Mouse (Mus musculus) kidney, postnatal 0 days (tissue): Measurements from ENCODE around the gene Afm. TPM values are rescaled to one million over a fixed set of nuclear protein-coding genes. Genes with fewer than 3 reads are reported as not detected.

Experiments
- ATAC-seq: fragments of 200-750 bp; cut with Nextera tagmentation; replicated peaks from 2 replicates; pipeline ENCODE4 v1.8.0; 2017; ENCODE audit warnings: low read depth, moderate number of reproducible peaks, moderate TSS enrichment, moderate library complexity; ENCODE audit not compliant: low FRiP score
- DNase-seq: peaks from one replicate; pipeline ENCODE4 v3.0.0-alpha.2; 2016; ENCODE audit warnings: low spot score
- H3K27ac ChIP-seq: fragments of 300-500 bp; sonication (generic); 2 replicates; pipeline ENCODE4 v1.5.1; 2014; ENCODE audit warnings: mild to moderate bottlenecking
- H3K27me3 ChIP-seq: fragments of 300-500 bp; sonication (generic); 2 replicates; pipeline ENCODE4 v1.6.1; 2014; ENCODE audit warnings: low read length, mixed read lengths; ENCODE audit not compliant: insufficient read depth
- H3K36me3 ChIP-seq: fragments of 300-500 bp; sonication (generic); 2 replicates; pipeline ENCODE4 v1.6.1; 2014; ENCODE audit warnings: low read length, mixed read lengths; ENCODE audit not compliant: insufficient read depth
- H3K4me1 ChIP-seq: fragments of 300-500 bp; sonication (generic); replicated peaks from 2 replicates; pipeline ENCODE4 v1.6.1; 2014; ENCODE audit warnings: antibody characterized with exemption, low read length, mixed read lengths; ENCODE audit not compliant: insufficient read depth
- H3K4me2 ChIP-seq: fragments of 300-500 bp; sonication (generic); 2 replicates; pipeline ENCODE4 v1.6.1; 2014; ENCODE audit warnings: mild to moderate bottlenecking, low read length, moderate library complexity, mixed read lengths
- H3K4me3 ChIP-seq: fragments of 300-500 bp; sonication (generic); replicated peaks from 2 replicates; pipeline ENCODE4 v1.5.1; 2014; ENCODE audit warnings: low read depth, low read length
- H3K9ac ChIP-seq: fragments of 300-500 bp; sonication (generic); 2 replicates; pipeline ENCODE4 v1.6.1; 2014; ENCODE audit warnings: low read depth, low read length
- H3K9me3 ChIP-seq: fragments of 300-500 bp; sonication (generic); replicated peaks from 2 replicates; pipeline ENCODE4 v1.6.1; 2016; ENCODE audit warnings: low read length, inconsistent platforms, mixed read lengths
- CTCF ChIP-seq: IDR thresholded peaks from 2 replicates; pipeline ENCODE4 v1.5.1; 2016; ENCODE audit warnings: antibody characterized with exemption, low read depth, mild to moderate bottlenecking, moderate library complexity
- WGBS: fragments of 180-500 bp; shearing (Covaris S2); extraction: QIAGEN DNeasy Blood & Tissue Kit; methylation state at CpG from one replicate; pipeline ENCODE4 v1.1.7; 2014; 5-methylcytosine and 5-hydroxymethylcytosine counted together
- polyA plus RNA-seq: library from polyadenylated mRNA; unstranded; fragments of >200 nt; fragmentation: Nextera tagmentation; extraction: Ambion mirVana; gene quantifications from 2 replicates; pipeline ENCODE4 v1.2.1, GENCODE M21; 2015

Afm gene
- polyA plus RNA-seq, 1 experiment from 2014 or later: 22.8 TPM

DNA sequence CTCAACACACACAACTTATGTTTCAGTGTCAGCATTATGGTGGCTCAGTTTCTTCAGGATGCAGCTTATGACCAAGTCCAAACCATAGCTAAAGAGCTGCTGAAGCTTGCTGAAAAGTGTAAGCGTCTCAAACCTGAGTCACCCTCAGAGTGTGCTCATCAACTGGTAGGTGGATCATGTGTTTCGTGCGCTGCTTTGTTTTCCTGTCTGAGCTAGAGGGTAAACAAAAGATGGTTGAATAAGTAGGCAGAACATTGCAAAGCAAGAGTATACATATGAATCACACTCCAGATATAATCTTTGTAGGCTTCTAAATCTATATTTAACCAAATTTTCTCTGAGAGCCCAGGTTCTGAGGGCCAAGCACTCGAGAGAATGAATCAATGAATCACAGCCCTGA lies 45.4 kb downstream of the Afm start:
- no peak for TF ChIP-seq CTCF
- H3K27me3 ChIP-seq: no peaks in the 10 kb centered on the region
- H3K4me1 ChIP-seq: 0 out of 2 replicates have a peak, but pooled peaks cover 3% of the 10 kb centered on the region
- no peaks in the 10 kb centered on the region for H3K36me3 ChIP-seq
- 86% methylated on average over 4 of the region's 4 CpGs for WGBS
- no peak overlapping the region for H3K27ac ChIP-seq
- H3K4me3 ChIP-seq: no peak overlapping the region
- DNase-seq (no peak), ATAC-seq (no peak)
- no peak overlapping the region for H3K4me2 ChIP-seq
- no peak overlapping the region for H3K9ac ChIP-seq
- no peaks in the 10 kb centered on the region for H3K9me3 ChIP-seq

DNA sequence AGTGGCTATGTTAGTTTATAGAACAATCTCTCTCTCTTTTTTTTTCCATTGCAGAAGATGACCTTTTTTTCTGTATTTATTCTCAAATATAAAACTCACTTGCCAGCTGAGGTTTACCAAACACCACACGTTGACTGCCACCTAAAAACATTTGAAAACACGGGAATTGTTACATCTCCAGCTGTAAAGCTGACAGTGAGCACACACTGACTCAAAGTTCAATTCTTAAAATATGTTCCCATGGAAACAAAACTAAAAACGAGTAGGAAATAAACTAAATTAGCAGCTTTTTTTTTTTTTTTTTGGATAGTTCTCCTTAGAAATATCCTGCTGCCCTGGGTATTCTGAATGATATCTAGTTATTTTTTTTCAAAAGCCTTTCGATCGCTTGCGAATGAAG lies 46.5 kb downstream of the Afm start:
- DNase-seq: no peak
- 80% methylated on average over 6 of the region's 6 CpGs for WGBS

DNA sequence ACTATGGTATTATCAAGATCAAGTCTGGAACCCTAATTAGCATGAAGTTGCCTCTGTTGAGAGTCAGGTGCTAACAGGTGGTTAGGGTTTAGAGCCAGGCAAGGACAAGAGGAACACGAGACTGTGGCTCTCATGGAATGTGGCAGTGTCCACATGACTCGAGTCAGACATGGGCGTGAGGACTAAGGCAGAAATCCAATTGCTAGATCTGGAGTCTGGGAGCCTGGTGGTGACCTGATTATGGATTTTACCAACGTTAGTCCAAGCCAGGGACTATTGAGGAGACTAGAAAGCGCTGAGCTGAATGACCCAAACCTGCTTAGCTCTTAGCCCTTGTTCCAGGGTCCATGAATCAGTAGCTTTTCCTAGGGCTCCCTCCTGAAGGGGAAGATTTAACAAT lies 49.1 kb downstream of the Afm start:
- no peak overlapping the region for H3K27ac ChIP-seq
- TF ChIP-seq CTCF: no peak
- ATAC-seq: no peak; the same call in 1 of the 2 replicates

More for the DNA sequence above, 46.5 kb downstream of the Afm start:
- H3K9ac ChIP-seq: no peak overlapping the region
- no peak for TF ChIP-seq CTCF
- H3K9me3 ChIP-seq: no peaks in the 10 kb centered on the region
- no peaks in the 10 kb centered on the region for H3K27me3 ChIP-seq
- no peak overlapping the region for H3K4me3 ChIP-seq
- H3K4me1 ChIP-seq: 0 out of 2 replicates have a peak, but pooled peaks cover 3% of the 10 kb centered on the region
- H3K27ac ChIP-seq: no peak overlapping the region
- no peak for ATAC-seq
- H3K36me3 ChIP-seq: no peaks in the 10 kb centered on the region
- no peak overlapping the region for H3K4me2 ChIP-seq

DNA sequence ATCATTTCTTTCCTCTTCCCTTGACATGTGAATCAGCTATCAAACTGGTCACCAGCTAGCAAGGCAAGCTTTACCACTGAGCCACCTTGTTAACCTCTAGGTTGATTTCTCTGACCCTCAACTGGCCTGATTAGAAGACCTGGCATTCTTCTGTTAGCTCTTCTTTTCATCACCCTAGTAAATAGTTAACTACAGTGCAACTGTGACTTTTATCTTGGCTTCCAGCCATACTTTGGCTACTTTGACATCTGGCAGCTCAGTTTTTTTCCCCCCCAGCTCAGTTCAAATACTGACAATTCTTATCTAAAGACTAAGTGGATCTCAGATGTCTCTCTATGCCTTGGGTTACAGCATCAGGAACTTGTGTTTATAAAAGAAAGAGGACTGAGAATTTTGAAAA lies 49.6 kb downstream of the Afm start:
- Histone ChIP-seq H3K27me3 (no peaks in the 10 kb centered on the region), H3K27ac (no peak overlapping the region), H3K4me1 (0 out of 2 replicates have a peak, but pooled peaks cover 3% of the 10 kb centered on the region), H3K36me3 (no peaks in the 10 kb centered on the region), H3K4me3 (no peak overlapping the region), H3K9me3 (no peaks in the 10 kb centered on the region), H3K9ac (no peak overlapping the region), H3K4me2 (no peak overlapping the region)
- DNase-seq (peak; percentile 22), ATAC-seq (no peak)
- no peak for TF ChIP-seq CTCF

More for the DNA sequence above, 49.1 kb downstream of the Afm start:
- Histone ChIP-seq H3K4me2 (no peak overlapping the region), H3K9me3 (no peaks in the 10 kb centered on the region), H3K36me3 (no peaks in the 10 kb centered on the region), H3K4me1 (0 out of 2 replicates have a peak, but pooled peaks cover 3% of the 10 kb centered on the region), H3K4me3 (no peak overlapping the region), H3K27me3 (no peaks in the 10 kb centered on the region), H3K9ac (no peak overlapping the region)
- DNase-seq: no peak
- WGBS: 66% methylated on average over 5 of the region's 5 CpGs

DNA sequence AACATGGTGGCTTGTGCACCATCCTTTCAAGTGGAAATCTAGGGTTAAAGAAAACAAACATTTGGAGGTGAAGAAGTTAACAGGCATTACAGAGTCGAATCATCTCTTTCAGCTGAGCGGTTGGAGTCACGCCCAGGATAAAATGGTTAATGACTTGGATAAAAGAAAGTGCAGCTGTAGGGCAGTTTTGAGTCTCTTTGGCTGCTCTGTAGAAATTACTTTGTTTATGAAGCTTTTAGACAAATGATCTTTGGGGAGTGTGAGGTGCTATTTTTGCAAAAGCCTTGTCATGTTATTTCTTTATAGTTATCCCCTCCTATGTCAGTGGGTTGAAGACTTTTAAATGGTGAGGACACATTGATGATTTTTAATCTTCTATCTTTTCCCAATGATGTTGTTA lies 52.5 kb downstream of the Afm start:
- 0 out of 2 replicates have a peak, but pooled peaks cover 3% of the 10 kb centered on the region for H3K4me1 ChIP-seq
- H3K27me3 ChIP-seq: no peaks in the 10 kb centered on the region
- H3K27ac ChIP-seq: no peak overlapping the region
- ATAC-seq (no peak), DNase-seq (peak; percentile 51)
- H3K4me2 ChIP-seq: no peak overlapping the region
- H3K9me3 ChIP-seq: no peaks in the 10 kb centered on the region
- no peak overlapping the region for H3K9ac ChIP-seq
- WGBS: 23% methylated on average over 3 of the region's 3 CpGs
- no peaks in the 10 kb centered on the region for H3K36me3 ChIP-seq
- no peak overlapping the region for H3K4me3 ChIP-seq
- TF ChIP-seq CTCF: no peak

DNA sequence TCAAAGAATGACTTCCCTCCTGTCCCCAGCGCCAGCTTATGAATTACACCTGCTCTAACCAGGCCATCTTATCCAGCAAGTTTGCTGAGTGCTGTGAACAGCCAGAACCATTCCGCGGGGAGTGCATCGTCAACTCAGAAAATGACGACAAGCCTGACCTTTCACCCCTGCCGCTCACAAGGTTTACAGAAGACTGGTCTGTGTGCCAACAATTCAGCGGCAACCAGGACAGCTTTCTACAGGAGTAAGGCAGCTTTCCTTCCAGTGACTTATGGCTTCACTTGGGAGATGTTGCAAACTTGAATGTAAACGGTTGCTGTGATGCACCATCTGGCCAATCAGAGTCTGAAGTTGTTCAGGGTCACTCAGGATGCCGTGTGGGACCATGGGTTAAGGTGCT lies 59.0 kb downstream of the Afm start:
- Histone ChIP-seq H3K36me3 (no peaks in the 10 kb centered on the region), H3K4me3 (no peak overlapping the region), H3K4me1 (no peaks in the 10 kb centered on the region), H3K4me2 (no peak overlapping the region), H3K9me3 (no peaks in the 10 kb centered on the region), H3K9ac (no peak overlapping the region), H3K27me3 (no peaks in the 10 kb centered on the region), H3K27ac (no peak overlapping the region)
- no peak for DNase-seq
- 67% methylated on average over 9 of the region's 9 CpGs for WGBS
- no peak for TF ChIP-seq CTCF
- ATAC-seq: no peak

DNA sequence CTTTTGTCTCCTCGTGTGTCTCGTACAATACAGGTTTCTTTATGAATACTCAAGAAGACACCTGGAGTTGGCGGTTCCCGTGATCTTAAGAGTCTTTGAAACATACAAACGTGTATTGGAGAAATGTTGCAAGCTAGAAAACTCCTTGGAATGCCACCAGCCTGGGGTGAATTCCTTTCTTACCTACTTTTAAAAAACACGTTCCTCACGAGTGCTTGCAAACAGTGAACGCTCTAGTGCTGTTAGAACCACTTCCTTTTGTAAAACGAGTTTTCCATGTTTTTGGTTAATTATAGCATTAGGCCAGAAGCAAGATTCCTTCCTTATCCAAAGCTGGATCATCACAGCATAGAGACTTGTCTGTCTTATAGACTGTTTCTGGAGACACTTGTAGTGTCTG lies 60.8 kb downstream of the Afm start:
- TF ChIP-seq CTCF: no peak
- no peak for ATAC-seq

More for the DNA sequence above, 60.8 kb downstream of the Afm start:
- Histone ChIP-seq H3K4me1 (no peaks in the 10 kb centered on the region), H3K9me3 (no peaks in the 10 kb centered on the region), H3K36me3 (no peaks in the 10 kb centered on the region), H3K4me2 (no peak overlapping the region), H3K27me3 (no peaks in the 10 kb centered on the region), H3K4me3 (no peak overlapping the region), H3K27ac (0 out of 2 replicates have a peak overlapping the region, but pooled peaks have one; percentile 13), H3K9ac (no peak overlapping the region)
- DNase-seq: no peak
- WGBS: 76% methylated on average over 9 of the region's 9 CpGs
